In genomic region chr19:8599229-8599628, GRCm38 (mm10) we compare ENCODE assay signal across 23 mouse cellular contexts. TPM values are rescaled to one million over a fixed set of nuclear protein-coding genes. Genes with fewer than 3 reads are reported as not detected.
DNase-seq lines count a peak whose midpoint lies in the region; ATAC-seq and TF ChIP-seq lines count a peak whose summit lies in the region.
"Had no signal": no experiment of that assay in that cellular context is flagged by ENCODE, and none has a peak within 500 bp of the region (broad histone marks: within the 10 kb centered on the region; RNA-seq: fewer than 3 reads in every experiment).

No protein-coding gene starts in this region.

- no peaks in the 10 kb centered on the region for H3K36me3 ChIP-seq in kidney, adult 2 months (ENCODE audit: control insufficient read depth, insufficient read depth, low read length)
- H3K36me3 ChIP-seq in kidney, embryonic 14.5 days (ENCODE audit: control insufficient read depth, insufficient read depth, low read length) = no peaks in the 10 kb centered on the region
- H3K36me3 ChIP-seq in liver, adult 2 months (ENCODE audit: control insufficient read depth, insufficient read depth, low read length) = no peaks in the 10 kb centered on the region
- H3K36me3 ChIP-seq in liver, embryonic 11.5 days (ENCODE audit: control insufficient read depth, insufficient read depth, low read length) = no peaks in the 10 kb centered on the region
- H3K36me3 ChIP-seq: embryonic facial prominence, embryonic 10.5 days; hindbrain, embryonic 12.5 days had no signal

- no peak overlapping the region for H3K4me3 ChIP-seq in kidney, adult 2 months (ENCODE audit: insufficient read depth, low read depth, low read length)
- no peak overlapping the region for H3K4me3 ChIP-seq in kidney, embryonic 14.5 days (ENCODE audit: low read length)
- H3K4me3 ChIP-seq in liver, adult 2 months (ENCODE audit: insufficient read depth, low read depth, low read length) = no peak overlapping the region
- no peak overlapping the region for H3K4me3 ChIP-seq in liver, embryonic 11.5 days (ENCODE audit: low read depth, low read length)
- H3K4me3 ChIP-seq: embryonic facial prominence, embryonic 10.5 days; forebrain, embryonic 13.5 days; gastrocnemius, adult 2 months; hindbrain, embryonic 12.5 days had no signal

- H3K4me1 ChIP-seq in kidney, adult 2 months (ENCODE audit: control insufficient read depth, insufficient read depth, low read length) = peaks cover 24% of the 10 kb centered on the region
- peaks cover 10% of the 10 kb centered on the region for H3K4me1 ChIP-seq in kidney, embryonic 14.5 days (ENCODE audit: control insufficient read depth, insufficient read depth, low read length)
- H3K4me1 ChIP-seq in liver, adult 2 months (ENCODE audit: control insufficient read depth, insufficient read depth, low read length) = peaks cover 7% of the 10 kb centered on the region
- H3K4me1 ChIP-seq in liver, embryonic 11.5 days (replicated peaks; ENCODE audit: control insufficient read depth, insufficient read depth, low read length) = peaks cover 15% of the 10 kb centered on the region
- H3K4me1 ChIP-seq: forebrain, embryonic 13.5 days had no signal

- H3K9ac ChIP-seq in kidney, embryonic 14.5 days (ENCODE audit: low read depth, low read length) = no peak overlapping the region
- no peak overlapping the region for H3K9ac ChIP-seq in liver, adult 2 months (ENCODE audit: low read depth, low read length)
- no peak overlapping the region for H3K9ac ChIP-seq in liver, embryonic 11.5 days (ENCODE audit: low read depth, low read length)
- H3K9ac ChIP-seq: forebrain, embryonic 13.5 days; hindbrain, embryonic 12.5 days had no signal

- H3K27ac ChIP-seq in kidney, adult 2 months (ENCODE audit: insufficient read depth, low read depth, low read length) = peak overlapping the region; percentile 90
- H3K27ac ChIP-seq in kidney, embryonic 14.5 days (ENCODE audit: low read depth, low read length) = no peak overlapping the region
- peak overlapping the region; percentile 81 for H3K27ac ChIP-seq in liver, adult 2 months (replicated peaks; ENCODE audit: insufficient read depth, low read depth, low read length)
- H3K27ac ChIP-seq in liver, embryonic 11.5 days (ENCODE audit: low read depth, low read length) = no peak overlapping the region
- H3K27ac ChIP-seq: embryonic facial prominence, embryonic 10.5 days; forebrain, embryonic 13.5 days; gastrocnemius, adult 2 months; hindbrain, embryonic 12.5 days had no signal

- H3K4me2 ChIP-seq in kidney, embryonic 14.5 days (replicated peaks; ENCODE audit: low read depth, low read length) = no peak overlapping the region
- H3K4me2 ChIP-seq in liver, embryonic 11.5 days = no peak overlapping the region
- H3K4me2 ChIP-seq: forebrain, embryonic 13.5 days; hindbrain, embryonic 12.5 days had no signal

- no peak for TF ChIP-seq POLR2A in kidney, adult 2 months (IDR thresholded peaks at IDR 0.05; ENCODE audit: low read depth, low read length)
- no peak for TF ChIP-seq POLR2A in liver, adult 2 months (IDR thresholded peaks at IDR 0.05; ENCODE audit: extremely low read depth, insufficient read depth, low read length)

- H3K27me3 ChIP-seq in kidney, adult 2 months (replicated peaks; ENCODE audit: control insufficient read depth, insufficient read depth, low read length) = no peaks in the 10 kb centered on the region
- no peaks in the 10 kb centered on the region for H3K27me3 ChIP-seq in kidney, embryonic 14.5 days (ENCODE audit: control insufficient read depth, insufficient read depth, low read length)
- H3K27me3 ChIP-seq in liver, adult 2 months (ENCODE audit: control insufficient read depth, insufficient read depth, low read length) = no peaks in the 10 kb centered on the region
- H3K27me3 ChIP-seq in liver, embryonic 11.5 days (replicated peaks; ENCODE audit: control insufficient read depth, insufficient read depth, low read length) = no peaks in the 10 kb centered on the region; the same call in 1 of the 2 replicates
- H3K27me3 ChIP-seq: forebrain, embryonic 13.5 days; hindbrain, embryonic 12.5 days had no signal

- no peak for ATAC-seq in kidney, embryonic 14.5 days (ENCODE audit: low FRiP score, low TSS enrichment)
- ATAC-seq in liver, embryonic 11.5 days (replicated peaks; ENCODE audit: low FRiP score) = no peak
- no peak for ATAC-seq in cerebellum, adult (ENCODE audit: insufficient number of reproducible peaks, low FRiP score, low TSS enrichment)
- ATAC-seq: activated CD4-positive, CD25-positive, alpha-beta regulatory T cell, adult 4 months; forebrain, embryonic 13.5 days; Patski had no signal

- H3K9me3 ChIP-seq in kidney, embryonic 14.5 days (ENCODE audit: control insufficient read depth, low read length) = no peaks in the 10 kb centered on the region
- H3K9me3 ChIP-seq in liver, embryonic 11.5 days (ENCODE audit: control insufficient read depth, low read length) = no peaks in the 10 kb centered on the region
- H3K9me3 ChIP-seq: embryonic facial prominence, embryonic 10.5 days; forebrain, embryonic 13.5 days; hindbrain, embryonic 12.5 days had no signal

- no peaks in the 10 kb centered on the region for H3K79me2 ChIP-seq in liver, adult 2 months (ENCODE audit: control insufficient read depth, insufficient read depth, low read length)

- DNase-seq in kidney, adult 2 months = peak; percentile 84
- DNase-seq in liver, adult 2 months (ENCODE audit: extremely low read depth, low read depth, low spot score) = peak; percentile 85
- DNase-seq in liver, embryonic 11.5 days (ENCODE audit: low spot score) = no peak
- DNase-seq in kidney, postnatal 25 days = peak; percentile 62 to 69
- DNase-seq in yolk sac, embryonic 10.5 days (ENCODE audit: low spot score) = peak; percentile 65
- DNase-seq: adrenal gland, postnatal 14 days; cerebellum, adult 2 months; cerebellum, postnatal 10 days; gastrocnemius, adult 2 months; gastrocnemius, postnatal 25 days; heart, postnatal 10 days; heart, postnatal 4 days had no signal

- no peak for TF ChIP-seq CTCF in kidney, adult 2 months (conservative IDR thresholded peaks at IDR 0.05; ENCODE audit: insufficient read depth, insufficient read length, low read depth, low read length)
- TF ChIP-seq CTCF in liver, adult 2 months (IDR thresholded peaks at IDR 0.05; ENCODE audit: low read depth, low read length) = no peak

- 63% methylated on average over 2 of the region's 2 CpGs for WGBS in kidney, adult 2 months
- WGBS in kidney, embryonic 14.5 days = 80% methylated on average over 2 of the region's 2 CpGs
- WGBS in liver, adult 2 months = 43% methylated on average over 2 of the region's 2 CpGs
- 69% methylated on average over 2 of the region's 2 CpGs for WGBS in liver, embryonic 11.5 days

RNA-seq across cellular contexts. Expression of gene Slc22a8, which starts 8.2 kb away (rescaled TPM):
- polyA plus RNA-seq in kidney, adult 2 months (2012; rRNA removed) = 526 and 582 TPM in 2 replicates
- 1.7 and 3.9 TPM in 2 replicates for polyA plus RNA-seq in kidney, embryonic 14.5 days (2014; fragmentation: Nextera tagmentation; extraction: Ambion mirVana)
- not detected in 2 replicates for total RNA-seq in liver, adult 2 months (2014; rRNA removed)
- 0.02 TPM in 1 of 2 replicates, not detected in the other for polyA plus RNA-seq in liver, adult 2 months (2012; rRNA removed)
- 2.0 and 2.9 TPM in 2 replicates for polyA plus RNA-seq in liver, embryonic 11.5 days (2014; fragmentation: Nextera tagmentation; extraction: Ambion mirVana)
- total RNA-seq: CH12.LX; gastrocnemius, adult 2 months; gastrocnemius, postnatal 25 days; granulocyte monocyte progenitor cell, adult 5-6 weeks; heart, postnatal 4 days had no signal
- polyA plus RNA-seq: embryonic facial prominence, embryonic 10.5 days; heart, embryonic 14.5 days; Patski had no signal

RNA-seq across cellular contexts. Expression of gene Slc22a6, which starts 18.6 kb away (rescaled TPM):
- polyA plus RNA-seq in kidney, adult 2 months (2012; rRNA removed) = 355 and 358 TPM in 2 replicates
- 1.2 and 3.2 TPM in 2 replicates for polyA plus RNA-seq in kidney, embryonic 14.5 days (2014; fragmentation: Nextera tagmentation; extraction: Ambion mirVana)
- not detected in 2 replicates for total RNA-seq in liver, adult 2 months (2014; rRNA removed)
- polyA plus RNA-seq in liver, adult 2 months (2012; rRNA removed) = 0.02 TPM in 1 of 2 replicates, not detected in the other
- polyA plus RNA-seq in liver, embryonic 11.5 days (2014; fragmentation: Nextera tagmentation; extraction: Ambion mirVana) = not detected in 2 replicates
- total RNA-seq: adrenal gland, postnatal 14 days; CH12.LX; gastrocnemius, adult 2 months; gastrocnemius, postnatal 25 days; granulocyte monocyte progenitor cell, adult 5-6 weeks; heart, adult 8-10 months; heart, postnatal 10 days; heart, postnatal 4 days had no signal
- polyA plus RNA-seq: activated CD4-positive, CD25-positive, alpha-beta regulatory T cell, adult 4 months; heart, embryonic 14.5 days; Patski had no signal

Comparison
In these comparisons a context has a peak if more than half of its experiments do, and no peak if none do; other contexts are left out.
1. H3K27ac ChIP-seq: peak in kidney, adult 2 months (single experiment) and liver, adult 2 months (single experiment); none in kidney, embryonic 14.5 days (single experiment) and liver, embryonic 11.5 days (single experiment).
2. RNA of gene Slc22a8, which starts 8.2 kb away (polyA plus RNA-seq): 526 to 582 TPM in kidney, adult 2 months; 1.7 to 3.9 TPM in kidney, embryonic 14.5 days, 2.0 to 2.9 TPM in liver, embryonic 11.5 days and 0.02 TPM in liver, adult 2 months; every median in the first group is over 100 times any median in the second.
3. RNA of gene Slc22a6, which starts 18.6 kb away (polyA plus RNA-seq): 355 to 358 TPM in kidney, adult 2 months; 1.2 to 3.2 TPM in kidney, embryonic 14.5 days, 0.02 TPM in liver, adult 2 months and not detected in liver, embryonic 11.5 days; every median in the first group is over 10 times any median in the second.